24 mouse cellular contexts compared by ENCODE assay signal in the genomic region with DNA sequence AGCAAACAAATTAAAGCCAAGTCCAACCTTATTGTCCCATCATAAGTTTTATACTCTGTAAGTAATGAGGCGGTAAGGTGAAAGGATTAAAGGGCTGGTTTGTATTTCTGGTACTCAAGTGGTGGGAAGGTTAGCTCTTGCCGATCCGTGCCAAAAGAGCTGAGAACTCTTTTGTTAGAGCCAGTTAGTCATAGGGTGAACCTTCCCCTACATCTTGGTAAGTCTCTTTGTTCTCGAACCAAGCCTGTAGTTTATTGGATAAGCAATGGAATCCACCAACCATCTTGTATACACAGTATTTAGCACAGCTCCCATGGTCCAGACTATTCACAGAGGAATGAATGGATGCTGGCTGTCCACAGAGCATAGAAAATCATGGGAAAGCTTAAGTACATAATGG. TPM values are rescaled to one million over a fixed set of nuclear protein-coding genes. Genes with fewer than 3 reads are reported as not detected.
DNase-seq lines count a peak whose midpoint lies in the region; ATAC-seq and TF ChIP-seq lines count a peak whose summit lies in the region.
"Had no signal": no experiment of that assay in that cellular context is flagged by ENCODE, and none has a peak within 500 bp of the region (broad histone marks: within the 10 kb centered on the region; RNA-seq: fewer than 3 reads in every experiment).

No protein-coding gene starts in this region.

- no peak for DNase-seq in forebrain, postnatal 0 days
- DNase-seq in liver, adult 2 months (ENCODE audit: extremely low read depth, low read depth, low spot score): peak; percentile 56
- DNase-seq in liver, embryonic 11.5 days (ENCODE audit: low spot score): no peak
- peak; percentile 37 for DNase-seq in brain, embryonic 14.5 days (ENCODE audit: low read depth)
- no peak for DNase-seq in c-Kit-positive CD71-positive TER-119-positive erythroid progenitor cells, embryonic 14.5 days (ENCODE audit: low spot score)
- no peak for DNase-seq in left cerebral cortex, adult 9 months (ENCODE audit: low spot score in 2 of 2)
- DNase-seq: adrenal gland, postnatal 10 days; cerebellum, adult 2 months; cerebellum, postnatal 14 days; embryo, embryonic 11 days; gastrocnemius, adult 2 months; gastrocnemius, postnatal 25 days; heart, postnatal 10 days; kidney, adult 11 months had no signal

- peaks cover 16% of the 10 kb centered on the region; the same call in 1 of the 2 replicates for H3K79me2 ChIP-seq in liver, adult 2 months (ENCODE audit: control insufficient read depth, insufficient read depth, low read length)

- TF ChIP-seq POLR2A in liver, adult 2 months (IDR thresholded peaks at IDR 0.05; ENCODE audit: extremely low read depth, insufficient read depth, low read length): no peak
- TF ChIP-seq POLR2A in brain, embryonic 14.5 days (IDR thresholded peaks at IDR 0.05; ENCODE audit: borderline replicate concordance, extremely low read depth, insufficient read depth, insufficient read length, poor library complexity, severe bottlenecking): no peak

- peaks cover 58% of the 10 kb centered on the region for H3K36me3 ChIP-seq in forebrain, postnatal 0 days (ENCODE audit: insufficient read depth)
- H3K36me3 ChIP-seq in forebrain, embryonic 12.5 days (replicated peaks): peaks cover 72% of the 10 kb centered on the region
- H3K36me3 ChIP-seq in liver, adult 2 months (ENCODE audit: control insufficient read depth, insufficient read depth, low read length): peaks cover 71% of the 10 kb centered on the region
- H3K36me3 ChIP-seq in liver, embryonic 11.5 days (ENCODE audit: control insufficient read depth, insufficient read depth, low read length): peaks cover 7% of the 10 kb centered on the region; the same call in 1 of the 2 replicates
- H3K36me3 ChIP-seq in stomach, embryonic 16.5 days (ENCODE audit: control insufficient read depth, insufficient read depth, low read length): peaks cover 17% of the 10 kb centered on the region

- no peak overlapping the region for H3K4me3 ChIP-seq in forebrain, postnatal 0 days (ENCODE audit: low read depth, low read length)
- no peak overlapping the region for H3K4me3 ChIP-seq in forebrain, embryonic 12.5 days (replicated peaks)
- no peak overlapping the region for H3K4me3 ChIP-seq in liver, adult 2 months (ENCODE audit: insufficient read depth, low read depth, low read length)
- H3K4me3 ChIP-seq in liver, embryonic 11.5 days (ENCODE audit: low read depth, low read length): no peak overlapping the region
- H3K4me3 ChIP-seq in stomach, embryonic 16.5 days (replicated peaks; ENCODE audit: low read length): no peak overlapping the region
- H3K4me3 ChIP-seq: embryonic facial prominence, embryonic 12.5 days; gastrocnemius, adult 2 months; heart, embryonic 10.5 days; hindbrain, embryonic 10.5 days had no signal

- no peak for TF ChIP-seq CTCF in forebrain, postnatal 0 days (IDR thresholded peaks at IDR 0.05; ENCODE audit: low read depth)
- no peak for TF ChIP-seq CTCF in liver, adult 2 months (IDR thresholded peaks at IDR 0.05; ENCODE audit: low read depth, low read length)
- TF ChIP-seq CTCF in brain, embryonic 14.5 days (IDR thresholded peaks at IDR 0.05; ENCODE audit: borderline replicate concordance, extremely low read depth, insufficient read depth, insufficient read length): no peak

- peak; percentile 18; the same call in 1 of the 2 replicates for ATAC-seq in forebrain, postnatal 0 days
- no peak for ATAC-seq in forebrain, embryonic 12.5 days (ENCODE audit: low FRiP score)
- no peak for ATAC-seq in liver, embryonic 11.5 days (replicated peaks; ENCODE audit: low FRiP score)
- ATAC-seq in stomach, embryonic 16.5 days (ENCODE audit: insufficient read depth, low FRiP score): peak; percentile 50; the same call in 1 of the 2 replicates

- H3K27me3 ChIP-seq in forebrain, postnatal 0 days (ENCODE audit: insufficient read depth, low read length): no peaks in the 10 kb centered on the region
- H3K27me3 ChIP-seq in forebrain, embryonic 12.5 days: no peaks in the 10 kb centered on the region
- no peaks in the 10 kb centered on the region for H3K27me3 ChIP-seq in liver, adult 2 months (ENCODE audit: control insufficient read depth, insufficient read depth, low read length)
- H3K27me3 ChIP-seq in liver, embryonic 11.5 days (replicated peaks; ENCODE audit: control insufficient read depth, insufficient read depth, low read length): no peaks in the 10 kb centered on the region
- no peaks in the 10 kb centered on the region for H3K27me3 ChIP-seq in stomach, embryonic 16.5 days (ENCODE audit: control insufficient read depth, insufficient read depth, low read length)
- H3K27me3 ChIP-seq: embryonic facial prominence, embryonic 12.5 days had no signal

- H3K27ac ChIP-seq in forebrain, postnatal 0 days (ENCODE audit: low read depth, low read length): no peak overlapping the region
- H3K27ac ChIP-seq in forebrain, embryonic 12.5 days: no peak overlapping the region
- peak overlapping the region; percentile 7; the same call in 1 of the 2 replicates for H3K27ac ChIP-seq in liver, adult 2 months (replicated peaks; ENCODE audit: insufficient read depth, low read depth, low read length)
- H3K27ac ChIP-seq in liver, embryonic 11.5 days (ENCODE audit: low read depth, low read length): no peak overlapping the region
- H3K27ac ChIP-seq in stomach, embryonic 16.5 days (ENCODE audit: low read length): peak overlapping the region; percentile 26; the same call in 1 of the 2 replicates
- H3K27ac ChIP-seq: embryonic facial prominence, embryonic 12.5 days; gastrocnemius, adult 2 months; heart, embryonic 10.5 days; hindbrain, embryonic 10.5 days; hindbrain, embryonic 14.5 days had no signal

- no peak overlapping the region for H3K4me2 ChIP-seq in forebrain, postnatal 0 days (ENCODE audit: low read depth)
- H3K4me2 ChIP-seq in forebrain, embryonic 12.5 days: no peak overlapping the region
- H3K4me2 ChIP-seq in liver, embryonic 11.5 days: no peak overlapping the region
- no peak overlapping the region for H3K4me2 ChIP-seq in stomach, embryonic 16.5 days (ENCODE audit: low read depth, low read length)
- H3K4me2 ChIP-seq: embryonic facial prominence, embryonic 12.5 days; hindbrain, embryonic 14.5 days had no signal

- WGBS in forebrain, postnatal 0 days: 30% methylated on average over 4 of the region's 4 CpGs
- WGBS in forebrain, embryonic 12.5 days: 48% methylated on average over 4 of the region's 4 CpGs
- WGBS in liver, adult 2 months: 31% methylated on average over 4 of the region's 4 CpGs
- WGBS in liver, embryonic 11.5 days: 83% methylated on average over 4 of the region's 4 CpGs
- WGBS in stomach, embryonic 16.5 days: 69% methylated on average over 4 of the region's 4 CpGs

- H3K9me3 ChIP-seq in forebrain, postnatal 0 days (ENCODE audit: low read length): no peaks in the 10 kb centered on the region
- no peaks in the 10 kb centered on the region for H3K9me3 ChIP-seq in forebrain, embryonic 12.5 days
- H3K9me3 ChIP-seq in liver, embryonic 11.5 days (ENCODE audit: control insufficient read depth, low read length): no peaks in the 10 kb centered on the region
- no peaks in the 10 kb centered on the region for H3K9me3 ChIP-seq in stomach, embryonic 16.5 days (replicated peaks; ENCODE audit: control insufficient read depth, low read length)
- H3K9me3 ChIP-seq: embryonic facial prominence, embryonic 12.5 days; heart, embryonic 10.5 days; hindbrain, embryonic 10.5 days had no signal

- H3K4me1 ChIP-seq in forebrain, postnatal 0 days (ENCODE audit: insufficient read depth): peaks cover 13% of the 10 kb centered on the region; the same call in 1 of the 2 replicates
- peaks cover 25% of the 10 kb centered on the region for H3K4me1 ChIP-seq in forebrain, embryonic 12.5 days
- peaks cover 41% of the 10 kb centered on the region for H3K4me1 ChIP-seq in liver, adult 2 months (ENCODE audit: control insufficient read depth, insufficient read depth, low read length)
- peaks cover under 1% of the 10 kb centered on the region; the same call in 1 of the 2 replicates for H3K4me1 ChIP-seq in liver, embryonic 11.5 days (replicated peaks; ENCODE audit: control insufficient read depth, insufficient read depth, low read length)
- peaks cover 8% of the 10 kb centered on the region for H3K4me1 ChIP-seq in stomach, embryonic 16.5 days (ENCODE audit: control insufficient read depth, insufficient read depth, low read length)
- H3K4me1 ChIP-seq: heart, embryonic 10.5 days had no signal

- H3K9ac ChIP-seq in forebrain, postnatal 0 days: no peak overlapping the region
- H3K9ac ChIP-seq in forebrain, embryonic 12.5 days: no peak overlapping the region
- no peak overlapping the region for H3K9ac ChIP-seq in liver, adult 2 months (ENCODE audit: low read depth, low read length)
- no peak overlapping the region for H3K9ac ChIP-seq in liver, embryonic 11.5 days (ENCODE audit: low read depth, low read length)
- H3K9ac ChIP-seq in stomach, embryonic 16.5 days (ENCODE audit: low read length): no peak overlapping the region
- H3K9ac ChIP-seq: embryonic facial prominence, embryonic 12.5 days; hindbrain, embryonic 14.5 days had no signal

RNA-seq across cellular contexts. Expression of a gene that starts 14.7 kb away (rescaled TPM):
- 366 and 375 TPM in 2 replicates for total RNA-seq in forebrain, postnatal 0 days (2014; rRNA removed)
- polyA plus RNA-seq in forebrain, postnatal 0 days (2015; fragmentation: Nextera tagmentation; extraction: Ambion mirVana): 436 and 453 TPM in 2 replicates
- polyA plus RNA-seq in forebrain, embryonic 12.5 days (2016; fragmentation: Nextera tagmentation; extraction: Ambion mirVana): 343 and 355 TPM in 2 replicates
- 510 and 624 TPM in 2 replicates for total RNA-seq in liver, adult 2 months (2014; rRNA removed)
- polyA plus RNA-seq in liver, adult 2 months (2012; rRNA removed): 137 and 155 TPM in 2 replicates
- 106 and 118 TPM in 2 replicates for polyA plus RNA-seq in liver, embryonic 11.5 days (2014; fragmentation: Nextera tagmentation; extraction: Ambion mirVana)
- 200 and 238 TPM in 2 replicates for polyA plus RNA-seq in brain, embryonic 14.5 days (2012; rRNA removed)
- 159 and 172 TPM in 2 replicates for polyA plus RNA-seq in stomach, embryonic 16.5 days (2015; fragmentation: Nextera tagmentation; extraction: Ambion mirVana)

RNA-seq across cellular contexts. Expression of a gene that starts 14.9 kb away (rescaled TPM):
- total RNA-seq in forebrain, postnatal 0 days (2014; rRNA removed): 33.6 and 42.6 TPM in 2 replicates
- 8.3 and 9.9 TPM in 2 replicates for polyA plus RNA-seq in forebrain, postnatal 0 days (2015; fragmentation: Nextera tagmentation; extraction: Ambion mirVana)
- 18.1 and 20.6 TPM in 2 replicates for polyA plus RNA-seq in forebrain, embryonic 12.5 days (2016; fragmentation: Nextera tagmentation; extraction: Ambion mirVana)
- 18.7 and 21.1 TPM in 2 replicates for total RNA-seq in liver, adult 2 months (2014; rRNA removed)
- polyA plus RNA-seq in liver, adult 2 months (2012; rRNA removed): 2.8 and 2.9 TPM in 2 replicates
- polyA plus RNA-seq in liver, embryonic 11.5 days (2014; fragmentation: Nextera tagmentation; extraction: Ambion mirVana): 9.8 and 10.7 TPM in 2 replicates
- 12.6 and 14.3 TPM in 2 replicates for polyA plus RNA-seq in brain, embryonic 14.5 days (2012; rRNA removed)
- polyA plus RNA-seq in stomach, embryonic 16.5 days (2015; fragmentation: Nextera tagmentation; extraction: Ambion mirVana): 7.4 and 7.8 TPM in 2 replicates

RNA-seq across cellular contexts. Expression of a gene that starts 48.6 kb away (rescaled TPM):
- 6.5 and 9.8 TPM in 2 replicates for total RNA-seq in forebrain, postnatal 0 days (2014; rRNA removed)
- 8.2 and 12.3 TPM in 2 replicates for polyA plus RNA-seq in forebrain, postnatal 0 days (2015; fragmentation: Nextera tagmentation; extraction: Ambion mirVana)
- 0.28 TPM in 1 of 2 replicates, not detected in the other for polyA plus RNA-seq in forebrain, embryonic 12.5 days (2016; fragmentation: Nextera tagmentation; extraction: Ambion mirVana)
- total RNA-seq in liver, adult 2 months (2014; rRNA removed): not detected in 2 replicates
- polyA plus RNA-seq in liver, adult 2 months (2012; rRNA removed): 0.17 TPM in 1 of 2 replicates, not detected in the other
- 0.32 and 0.49 TPM in 2 replicates for polyA plus RNA-seq in liver, embryonic 11.5 days (2014; fragmentation: Nextera tagmentation; extraction: Ambion mirVana)
- 0.34 and 0.49 TPM in 2 replicates for polyA plus RNA-seq in brain, embryonic 14.5 days (2012; rRNA removed)
- polyA plus RNA-seq in stomach, embryonic 16.5 days (2015; fragmentation: Nextera tagmentation; extraction: Ambion mirVana): 0.17 TPM in 1 of 2 replicates, not detected in the other
- total RNA-seq: gastrocnemius, adult 2 months; gastrocnemius, postnatal 25 days; heart, postnatal 10 days had no signal

RNA-seq across cellular contexts. Expression of a gene that starts 52.2 kb away (rescaled TPM):
- total RNA-seq in forebrain, postnatal 0 days (2014; rRNA removed): 0.92 TPM in 1 of 2 replicates, not detected in the other
- polyA plus RNA-seq in forebrain, postnatal 0 days (2015; fragmentation: Nextera tagmentation; extraction: Ambion mirVana): 0.52 TPM in 1 of 2 replicates, not detected in the other
- polyA plus RNA-seq in forebrain, embryonic 12.5 days (2016; fragmentation: Nextera tagmentation; extraction: Ambion mirVana): not detected in 2 replicates
- not detected in 2 replicates for total RNA-seq in liver, adult 2 months (2014; rRNA removed)
- polyA plus RNA-seq in liver, adult 2 months (2012; rRNA removed): not detected in 2 replicates
- polyA plus RNA-seq in liver, embryonic 11.5 days (2014; fragmentation: Nextera tagmentation; extraction: Ambion mirVana): not detected in 2 replicates
- polyA plus RNA-seq in brain, embryonic 14.5 days (2012; rRNA removed): 0.14 TPM in 1 of 2 replicates, not detected in the other
- not detected in 2 replicates for polyA plus RNA-seq in stomach, embryonic 16.5 days (2015; fragmentation: Nextera tagmentation; extraction: Ambion mirVana)
- total RNA-seq: adrenal gland, postnatal 10 days; adrenal gland, postnatal 4 days; common myeloid progenitor, adult 5-6 weeks; gastrocnemius, adult 2 months; gastrocnemius, postnatal 25 days; granulocyte monocyte progenitor cell, adult 5-6 weeks; heart, postnatal 10 days had no signal
- polyA plus RNA-seq: embryonic facial prominence, embryonic 12.5 days; heart, embryonic 10.5 days; heart, embryonic 14.5 days; hindbrain, embryonic 10.5 days had no signal

Comparison
In these comparisons a context has a peak if more than half of its experiments do, and no peak if none do; other contexts are left out.
1. ATAC-seq: peak in forebrain, postnatal 0 days (single experiment) and stomach, embryonic 16.5 days (single experiment); none in forebrain, embryonic 12.5 days (single experiment) and liver, embryonic 11.5 days (single experiment).
2. DNase-seq: peak in liver, adult 2 months (single experiment) and brain, embryonic 14.5 days (single experiment); none in forebrain, postnatal 0 days (single experiment), liver, embryonic 11.5 days (single experiment), c-Kit-positive CD71-positive TER-119-positive erythroid progenitor cells, embryonic 14.5 days (single experiment) and left cerebral cortex, adult 9 months (0 of 2).
3. H3K27ac ChIP-seq: peak in liver, adult 2 months (single experiment) and stomach, embryonic 16.5 days (single experiment); none in forebrain, postnatal 0 days (single experiment), forebrain, embryonic 12.5 days (single experiment) and liver, embryonic 11.5 days (single experiment).